Mouse (Mus musculus) frontal cortex, postnatal 25 days (tissue): ENCODE data around the gene Stip1.

ENCODE experiments used
- DNase-seq, 2 experiments: peaks; one replicate each; pipeline ENCODE4 v3.0.0; 2022; ENCODE audit warnings: low spot score in 2 of 2

Gene Stip1

GRCm38 (mm10) chr19:6985300-6985699 lies 54.5 kb downstream of the Stip1 start:
- DNase-seq, result no peak

GRCm38 (mm10) chr19:6983621-6984020 lies 56.1 kb downstream of the Stip1 start:
- no peak for DNase-seq

- no peak for DNase-seq
These were observed 58.3 kb downstream of the Stip1 start for GRCm38 (mm10) chr19:6981465-6981864.

GRCm38 (mm10) chr19:6980381-6981093 lies 59.2 kb downstream of the Stip1 start, which contains the start of gene Fkbp2:
Gene Fkbp2 (minus strand): TSS chr19:6980501.
- peak; percentile 96 for DNase-seq

DNA sequence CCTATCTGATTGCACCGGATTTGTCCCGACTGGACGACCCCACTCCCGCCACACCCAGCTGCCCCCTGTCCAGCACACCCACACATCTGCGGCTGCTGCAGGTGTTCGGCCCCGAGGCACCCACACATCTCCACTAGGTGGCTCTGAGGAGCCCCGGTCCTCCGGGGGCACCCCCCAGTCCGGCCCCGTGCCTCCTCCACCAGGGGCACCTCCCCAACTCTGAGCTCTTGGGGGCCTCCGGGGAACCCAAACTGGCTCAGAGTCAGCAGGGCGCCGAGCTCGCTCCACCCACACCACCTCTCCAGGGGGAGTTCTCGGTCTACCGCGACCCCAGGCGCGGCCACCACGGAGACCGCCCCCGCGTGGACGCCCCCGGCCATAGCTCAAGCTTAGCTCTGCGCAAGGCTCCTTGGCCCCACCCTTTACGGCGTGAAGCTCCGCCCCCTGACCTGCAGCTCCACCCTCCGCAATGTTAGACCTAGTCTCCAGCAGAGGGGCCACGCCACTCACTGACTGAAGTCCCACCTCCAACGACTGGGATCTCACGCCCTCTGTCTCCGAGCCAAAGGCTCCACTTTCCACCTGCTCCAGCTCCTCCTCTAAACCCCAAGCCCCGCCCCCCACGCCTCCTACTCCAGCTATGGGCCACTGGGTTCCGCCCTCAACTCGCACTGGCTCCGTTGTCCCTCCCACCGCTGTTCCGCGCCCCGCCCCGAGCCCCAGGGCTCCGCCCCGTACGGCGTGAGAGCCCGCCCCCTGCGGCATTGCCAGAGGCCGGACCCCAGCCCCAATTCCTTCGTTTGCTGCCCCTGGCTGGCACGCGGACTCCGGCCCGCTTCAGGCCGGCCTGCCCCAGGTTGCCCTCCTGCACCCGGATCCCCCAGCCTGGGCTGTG lies 60.0 kb downstream of the Stip1 start:
- peak; percentile 98 to 99 for DNase-seq

DNA sequence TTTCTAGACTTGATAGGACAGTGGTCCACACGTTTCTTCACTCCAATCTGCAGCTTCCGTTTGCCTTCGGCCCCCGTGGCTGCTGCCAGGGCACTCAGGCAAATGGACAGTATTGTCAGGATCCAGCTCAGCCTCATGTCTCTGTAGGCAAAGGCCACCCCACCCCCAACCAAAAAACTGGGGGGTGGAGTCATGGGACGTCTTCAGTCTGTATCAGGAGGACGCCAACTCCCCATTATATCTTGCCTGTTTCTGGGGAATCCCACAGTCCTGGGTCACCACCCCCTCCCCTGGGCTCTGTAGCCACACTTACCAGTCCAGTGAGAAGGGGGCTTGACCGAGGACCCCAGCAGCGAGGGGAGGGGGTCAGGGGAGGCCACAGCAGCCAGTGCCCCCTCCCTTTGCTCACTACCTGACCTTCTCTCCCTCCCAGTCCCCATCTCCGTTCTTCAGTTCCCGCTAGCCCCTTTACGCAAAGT lies 60.7 kb downstream of the Stip1 start:
- peak in 1 of 2 experiments; percentile 26 for DNase-seq

- no peak for DNase-seq
These were observed 61.2 kb downstream of the Stip1 start for GRCm38 (mm10) chr19:6978639-6978974.

- DNase-seq, result no peak
These were observed 61.8 kb downstream of the Stip1 start for GRCm38 (mm10) chr19:6977759-6978638.

GRCm38 (mm10) chr19:6975537-6976521 lies 63.9 kb downstream of the Stip1 start, which contains the start of gene Plcb3:
Gene Plcb3 (minus strand): TSS chr19:6976470.
- DNase-seq, result no peak

DNA sequence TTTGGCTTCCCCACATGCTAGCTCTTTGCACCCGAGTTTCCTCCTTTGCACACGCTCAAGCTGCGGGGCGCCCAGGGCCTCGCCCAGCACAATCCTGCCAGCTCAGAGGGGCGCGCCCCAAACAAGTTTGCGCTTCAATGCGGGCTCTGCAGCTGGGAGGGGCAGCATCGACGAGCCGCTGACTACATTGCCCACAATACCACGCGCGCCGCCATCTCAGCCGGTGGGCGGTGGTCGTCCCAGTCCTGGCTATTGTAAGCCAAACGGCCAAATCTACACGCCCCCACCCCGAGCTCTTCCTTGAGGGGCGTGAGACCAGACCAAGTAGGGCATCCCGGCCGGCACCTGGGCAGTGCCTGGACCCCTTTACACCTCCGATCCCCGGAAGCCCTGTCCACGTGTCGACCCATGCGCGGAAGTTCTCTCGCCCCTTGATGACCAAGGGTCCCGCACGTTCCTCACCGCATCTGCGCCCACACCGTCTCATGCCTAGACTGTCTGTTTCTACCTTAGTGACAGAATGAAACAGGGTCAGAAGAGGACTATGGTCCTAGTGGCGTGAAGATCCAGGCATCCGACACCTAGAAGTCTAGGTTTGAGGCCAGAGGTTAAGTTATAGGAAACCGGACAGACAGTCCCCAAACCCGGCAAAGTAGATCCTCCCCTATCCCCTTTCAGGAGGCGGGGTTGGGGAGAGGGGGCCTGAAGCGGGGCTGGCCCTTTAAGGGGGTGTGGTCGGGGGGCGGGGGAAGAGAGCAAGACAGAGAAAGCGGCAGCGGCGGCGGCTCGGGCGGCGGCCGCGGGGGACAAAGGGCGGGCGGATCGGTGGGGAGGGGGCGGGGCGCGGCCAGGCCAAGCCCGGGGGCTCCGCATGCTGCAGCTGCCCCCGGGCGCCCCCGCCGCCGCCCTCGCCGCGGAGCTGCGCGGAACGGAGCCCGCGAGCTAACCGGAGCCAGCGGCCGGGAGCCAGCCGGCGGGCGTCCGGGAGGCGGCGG lies 65.3 kb downstream of the Stip1 start, which contains the start of gene Ppp1r14b:
Gene Ppp1r14b, plus strand, starts transcription at position 758 of the 995 bp plus-strand sequence.
- peak; percentile 58 to 59 for DNase-seq

DNA sequence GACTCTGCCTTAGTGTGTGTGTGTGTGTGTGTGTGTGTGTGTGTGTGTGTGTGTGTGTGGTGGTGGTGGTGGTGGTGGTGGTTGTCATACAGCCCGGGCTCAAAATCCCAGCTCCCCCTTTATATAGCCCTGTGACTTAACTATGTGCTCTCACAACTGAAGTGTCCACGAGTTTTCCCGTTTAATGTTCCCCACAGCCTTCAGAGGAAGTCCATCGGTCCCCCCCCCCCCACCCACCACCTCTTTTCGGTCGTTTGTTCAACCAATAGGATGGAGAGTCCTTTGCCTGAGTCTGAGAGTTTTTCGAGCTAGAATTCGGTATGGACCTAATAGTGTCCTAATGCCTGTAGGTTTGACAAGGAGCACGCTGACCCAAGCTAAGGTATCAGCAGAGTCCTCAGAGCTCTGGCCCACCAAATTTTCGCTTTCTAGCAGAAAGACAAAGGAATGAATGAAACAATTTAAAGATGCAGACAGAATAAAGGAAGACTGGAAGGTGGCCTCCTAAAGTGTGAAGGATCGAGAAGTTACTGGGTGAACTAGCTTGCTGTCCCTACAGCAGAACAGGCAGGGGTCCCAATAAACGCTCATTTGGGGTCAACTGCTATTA lies 66.1 kb downstream of the Stip1 start:
- DNase-seq, result no peak

- DNase-seq, result no peak
These were observed 67.4 kb downstream of the Stip1 start for GRCm38 (mm10) chr19:6972247-6972917.

GRCm38 (mm10) chr19:6971644-6972043 lies 68.1 kb downstream of the Stip1 start:
- no peak for DNase-seq
